Mouse (Mus musculus): ENCODE data around the gene Ccl12.

Gene Ccl12

DNA sequence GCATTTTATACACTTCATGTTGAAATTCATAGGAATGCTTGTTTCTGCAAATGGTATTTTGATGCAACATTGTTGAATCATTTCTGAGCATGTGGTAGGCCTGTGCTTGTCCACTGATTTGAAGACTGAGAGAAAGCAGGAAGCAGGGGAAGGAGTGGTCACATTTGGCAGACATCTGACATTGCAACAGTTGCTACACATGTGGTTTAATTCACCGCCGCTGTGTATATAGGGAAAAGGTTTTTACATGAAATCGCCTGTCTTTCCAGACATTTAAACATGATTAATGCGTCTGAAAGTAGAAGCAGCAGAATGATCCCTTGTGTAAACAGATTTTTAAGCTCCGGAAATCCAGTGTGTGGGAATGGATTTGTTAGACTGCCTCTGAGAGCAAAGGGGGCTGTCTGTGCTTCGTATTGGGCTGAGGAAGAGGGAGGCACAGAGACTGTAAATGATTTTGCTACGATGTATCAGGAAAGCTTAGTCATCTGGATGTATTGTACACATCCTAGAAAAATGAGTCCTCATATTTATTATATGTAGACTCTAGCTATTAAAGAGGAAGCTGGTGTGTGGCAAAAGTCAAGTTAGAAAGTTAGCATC, 37.9 kb downstream of the Ccl12 start:
- no peak for DNase-seq (ENCODE audit: low spot score in 2 of 2)
